18 mouse cellular contexts compared by ENCODE assay signal in the genomic region with DNA sequence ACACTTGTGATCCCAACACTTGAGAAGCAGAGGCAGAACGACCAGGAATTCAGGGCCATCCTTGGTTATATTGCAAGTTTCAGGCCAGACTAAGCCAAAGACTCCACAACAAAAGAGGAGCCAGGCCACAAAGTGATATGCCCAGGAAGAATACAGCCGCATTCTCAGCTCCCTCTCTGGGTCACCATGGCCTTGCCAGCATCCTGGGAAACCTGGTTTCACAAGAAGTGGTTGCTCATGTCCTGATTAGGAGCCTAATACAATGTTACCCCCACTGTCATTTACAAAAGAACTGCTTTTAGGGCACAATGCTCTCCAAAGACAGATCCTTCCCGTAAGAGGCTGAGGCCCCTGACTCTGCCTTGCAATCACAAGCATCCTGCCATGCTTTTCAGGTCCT.
"Had no signal": no experiment of that assay in that cellular context is flagged by ENCODE, and none has a peak within 500 bp of the region (broad histone marks: within the 10 kb centered on the region; RNA-seq: fewer than 3 reads in every experiment).

No protein-coding gene starts in this region.

- H3K4me1 ChIP-seq: midbrain, embryonic 10.5 days; midbrain, embryonic 12.5 days; neural tube, embryonic 13.5 days; neural tube, embryonic 15.5 days had no signal

- H3K27me3 ChIP-seq: midbrain, embryonic 12.5 days; neural tube, embryonic 13.5 days; neural tube, embryonic 15.5 days had no signal

- H3K4me3 ChIP-seq: midbrain, embryonic 10.5 days; midbrain, embryonic 12.5 days; myocyte; neural tube, embryonic 13.5 days; neural tube, embryonic 15.5 days had no signal

- H3K27ac ChIP-seq: midbrain, embryonic 10.5 days; midbrain, embryonic 12.5 days; neural tube, embryonic 13.5 days; neural tube, embryonic 15.5 days had no signal

- DNase-seq: lung, adult 18-20 months; lung, embryonic 14.5 days; lung, postnatal 10 days; lung, postnatal 4 days; midbrain, embryonic 14.5 days; retina, postnatal 1 day; right cerebral cortex, adult 18-20 months; right cerebral cortex, postnatal 25 days; right cerebral cortex, postnatal 4 days; spleen, adult 18-20 months; thymus, adult 18-20 months; thymus, postnatal 14 days; thymus, postnatal 36 days had no signal
